Mouse (Mus musculus): ENCODE results near the gene Mep1a.

Mep1a gene

GRCm38 (mm10) chr17:43477621-43478020 lies 25.0 kb downstream of the Mep1a start:
- DNase-seq (ENCODE audit: low spot score) = no peak

- DNase-seq (ENCODE audit: low spot score) = no peak
Observed at GRCm38 (mm10) chr17:43474775-43475174, 27.8 kb downstream of the Mep1a start.

GRCm38 (mm10) chr17:43472558-43472957 lies 30.1 kb downstream of the Mep1a start:
- DNase-seq (ENCODE audit: low spot score) = no peak

- DNase-seq (ENCODE audit: low spot score) = no peak
Observed at GRCm38 (mm10) chr17:43470039-43470438, 32.6 kb downstream of the Mep1a start.

GRCm38 (mm10) chr17:43460245-43461181 lies 42.1 kb downstream of the Mep1a start:
- no peak for DNase-seq (ENCODE audit: low spot score)

GRCm38 (mm10) chr17:43459737-43460230 lies 42.8 kb downstream of the Mep1a start:
- DNase-seq (ENCODE audit: low spot score) = no peak

- DNase-seq (ENCODE audit: low spot score) = no peak
Observed at GRCm38 (mm10) chr17:43458598-43458997, 44.0 kb downstream of the Mep1a start.

- no peak for DNase-seq (ENCODE audit: low spot score)
Observed at GRCm38 (mm10) chr17:43451216-43451615, 51.4 kb downstream of the Mep1a start.

GRCm38 (mm10) chr17:43434485-43434884 lies 68.1 kb downstream of the Mep1a start:
- DNase-seq (ENCODE audit: low spot score) = no peak

GRCm38 (mm10) chr17:43431692-43432091 lies 70.9 kb downstream of the Mep1a start:
- DNase-seq (ENCODE audit: low spot score) = no peak
